Mouse (Mus musculus) embryonic facial prominence, embryonic 11.5 days (tissue): ENCODE measurements at regions not wholly inside any gene's neighbourhood (a gene's known extent, or its start where the extent isn't known, plus 50 kb on each side); places are given as distances from the start of the nearest gene placed in this dataset.

Experiments
- ATAC-seq: fragments of 200-750 bp; cut with Nextera tagmentation; replicated peaks from 2 replicates; pipeline ENCODE4 v1.8.0; 2017; ENCODE audit warnings: low read depth; ENCODE audit not compliant: insufficient number of reproducible peaks, low FRiP score, low TSS enrichment
- DNase-seq: peaks from one replicate; pipeline ENCODE4 v3.0.0-alpha.2; 2015; ENCODE audit warnings: low spot score
- H3K27ac ChIP-seq: fragments of 300-500 bp; sonication (generic); replicated peaks from 2 replicates; pipeline ENCODE4 v1.5.1; 2014; ENCODE audit warnings: mild to moderate bottlenecking, low read depth, low read length, control low read depth
- H3K27me3 ChIP-seq: fragments of 300-500 bp; sonication (generic); 2 replicates; pipeline ENCODE4 v1.6.1; 2014; ENCODE audit warnings: mild to moderate bottlenecking, low read length, moderate library complexity, mixed read lengths; ENCODE audit not compliant: control insufficient read depth, insufficient read depth
- H3K36me3 ChIP-seq: fragments of 300-500 bp; sonication (generic); replicated peaks from 2 replicates; pipeline ENCODE4 v1.6.1; 2014; ENCODE audit warnings: low read depth, mild to moderate bottlenecking, low read length, moderate library complexity, mixed read lengths; ENCODE audit not compliant: control insufficient read depth, insufficient read depth
- H3K4me1 ChIP-seq: fragments of 300-500 bp; sonication (generic); 2 replicates; pipeline ENCODE4 v1.6.1; 2014; ENCODE audit warnings: low read length, mixed read lengths; ENCODE audit not compliant: control insufficient read depth, insufficient read depth
- H3K4me2 ChIP-seq: fragments of 300-500 bp; sonication (generic); 2 replicates; pipeline ENCODE4 v1.6.1; 2014; ENCODE audit warnings: low read depth, mild to moderate bottlenecking, control low read depth, low read length, moderate library complexity
- H3K4me3 ChIP-seq: fragments of 300-500 bp; sonication (generic); 2 replicates; pipeline ENCODE4 v1.5.1; 2014; ENCODE audit warnings: low read depth, low read length, control low read depth
- H3K9ac ChIP-seq: fragments of 300-500 bp; sonication (generic); replicated peaks from 2 replicates; pipeline ENCODE4 v1.6.1; 2014; ENCODE audit warnings: mild to moderate bottlenecking, control low read depth, low read length
- H3K9me3 ChIP-seq: fragments of 300-500 bp; sonication (generic); replicated peaks from 2 replicates; pipeline ENCODE4 v1.6.1; 2016; ENCODE audit warnings: mild to moderate bottlenecking, low read length, inconsistent platforms, mixed read lengths; ENCODE audit not compliant: control insufficient read depth
- WGBS: fragments of 180-500 bp; shearing (Covaris S2); extraction: QIAGEN DNeasy Blood & Tissue Kit; methylation state at CpG from one replicate; pipeline ENCODE4 v1.1.7; 2014; 5-methylcytosine and 5-hydroxymethylcytosine counted together

GRCm38 (mm10) chr10:117483091-117483600 lies 103.3 kb upstream of the Cpsf6 start:
- Histone ChIP-seq H3K4me3 (no peak overlapping the region), H3K4me2 (no peak overlapping the region), H3K9me3 (no peaks in the 10 kb centered on the region), H3K27me3 (no peaks in the 10 kb centered on the region), H3K36me3 (no peaks in the 10 kb centered on the region), H3K9ac (no peak overlapping the region), H3K4me1 (no peaks in the 10 kb centered on the region), H3K27ac (no peak overlapping the region)
- WGBS, result 91% methylated on average over 4 of the region's 4 CpGs
- ATAC-seq (no peak), DNase-seq (no peak)

GRCm38 (mm10) chr10:117482361-117482760 lies 102.5 kb upstream of the Cpsf6 start:
- H3K27me3 ChIP-seq, result no peaks in the 10 kb centered on the region
- 82% methylated on average over 3 of the region's 3 CpGs for WGBS
- H3K4me1 ChIP-seq, result no peaks in the 10 kb centered on the region
- H3K9ac ChIP-seq, result no peak overlapping the region
- no peak overlapping the region for H3K4me2 ChIP-seq
- ATAC-seq, result no peak
- no peaks in the 10 kb centered on the region for H3K9me3 ChIP-seq
- H3K4me3 ChIP-seq, result no peak overlapping the region
- H3K27ac ChIP-seq, result no peak overlapping the region
- H3K36me3 ChIP-seq, result no peaks in the 10 kb centered on the region
- no peak for DNase-seq

- H3K4me2 ChIP-seq, result no peak overlapping the region
- H3K36me3 ChIP-seq, result no peaks in the 10 kb centered on the region
- ATAC-seq, result no peak
- WGBS, result 79% methylated on average over 5 of the region's 5 CpGs
- H3K4me1 ChIP-seq, result no peaks in the 10 kb centered on the region
- no peaks in the 10 kb centered on the region for H3K27me3 ChIP-seq
- H3K27ac ChIP-seq, result no peak overlapping the region
- H3K9me3 ChIP-seq, result no peaks in the 10 kb centered on the region
- H3K4me3 ChIP-seq, result no peak overlapping the region
- no peak overlapping the region for H3K9ac ChIP-seq
- no peak for DNase-seq
These were observed 101.7 kb upstream of the Cpsf6 start for GRCm38 (mm10) chr10:117481341-117481990.

- Histone ChIP-seq H3K4me2 (no peak overlapping the region), H3K36me3 (no peaks in the 10 kb centered on the region), H3K4me3 (no peak overlapping the region), H3K4me1 (no peaks in the 10 kb centered on the region), H3K9ac (no peak overlapping the region), H3K9me3 (no peaks in the 10 kb centered on the region), H3K27ac (no peak overlapping the region), H3K27me3 (no peaks in the 10 kb centered on the region)
- WGBS, result 87% methylated on average over 5 of the region's 5 CpGs
- DNase-seq (no peak), ATAC-seq (no peak)
These were observed 100.6 kb upstream of the Cpsf6 start for GRCm38 (mm10) chr10:117480456-117480850.

- Histone ChIP-seq H3K27me3 (no peaks in the 10 kb centered on the region), H3K4me1 (no peaks in the 10 kb centered on the region), H3K27ac (no peak overlapping the region), H3K4me3 (no peak overlapping the region), H3K9ac (no peak overlapping the region), H3K4me2 (no peak overlapping the region), H3K36me3 (no peaks in the 10 kb centered on the region), H3K9me3 (no peaks in the 10 kb centered on the region)
- 91% methylated on average over 12 of the region's 12 CpGs for WGBS
- no peak for ATAC-seq
- no peak for DNase-seq
These were observed 100.1 kb upstream of the Cpsf6 start for GRCm38 (mm10) chr10:117479721-117480455.

GRCm38 (mm10) chr10:117478931-117479280 lies 99.1 kb upstream of the Cpsf6 start:
- DNase-seq (no peak), ATAC-seq (no peak)
- no peak overlapping the region for H3K27ac ChIP-seq
- no peaks in the 10 kb centered on the region for H3K27me3 ChIP-seq
- no peaks in the 10 kb centered on the region for H3K36me3 ChIP-seq
- H3K9me3 ChIP-seq, result no peaks in the 10 kb centered on the region
- H3K4me1 ChIP-seq, result no peaks in the 10 kb centered on the region
- WGBS, result 85% methylated on average over 4 of the region's 4 CpGs
- no peak overlapping the region for H3K4me2 ChIP-seq
- no peak overlapping the region for H3K9ac ChIP-seq
- no peak overlapping the region for H3K4me3 ChIP-seq

GRCm38 (mm10) chr10:117478202-117478930 lies 98.6 kb upstream of the Cpsf6 start:
- Histone ChIP-seq H3K9ac (no peak overlapping the region), H3K27me3 (no peaks in the 10 kb centered on the region), H3K4me3 (no peak overlapping the region), H3K9me3 (no peaks in the 10 kb centered on the region), H3K27ac (no peak overlapping the region), H3K36me3 (no peaks in the 10 kb centered on the region), H3K4me2 (no peak overlapping the region), H3K4me1 (no peaks in the 10 kb centered on the region)
- ATAC-seq (peak; percentile 39; the same call in 1 of the 2 replicates), DNase-seq (peak; percentile 36)
- WGBS, result 61% methylated on average over 23 of the region's 23 CpGs
